Mouse (Mus musculus) gastrocnemius, postnatal 4 days (tissue): ENCODE measurements around the gene Cd9. TPM values are rescaled to one million over a fixed set of nuclear protein-coding genes. Genes with fewer than 3 reads are reported as not detected.

Source experiments
- DNase-seq, 2 experiments: peaks; one replicate each; pipeline ENCODE4 v3.0.0; 2021 to 2022; ENCODE audit warnings: low spot score in 2 of 2, mixed read lengths in 2 of 2
- long read RNA-seq, 2 experiments: library from polyadenylated mRNA; stranded (forward); transcript quantifications; one replicate each; pipeline ENCODE4 v2.0.0; 2021
- total RNA-seq, 2 experiments: library from RNA; stranded (reverse); gene quantifications; 2 replicates each; pipeline ENCODE4 v1.2.3; 2021

Cd9 gene
- 100 to 1,000 TPM in 1 of 2 experiments, 10 to 100 TPM in 1; 99.0 to 103 TPM for total RNA-seq
- long read RNA-seq, experiment 1, transcript Cd9-201 (8 exons, 1,228 nt), result major isoform, 210 of 219 reads
- long read RNA-seq, experiment 1, partial matches to known transcripts, result 3 of 219 reads
- long read RNA-seq, experiment 1, other reads (novel, unspliced or antisense), result 6 of 219 reads
- long read RNA-seq, experiment 2, transcript Cd9-201 (8 exons, 1,228 nt), result major isoform, 108 of 113 reads
- long read RNA-seq, experiment 2, partial matches to known transcripts, result 3 of 113 reads
- long read RNA-seq, experiment 2, other reads (novel, unspliced or antisense), result 2 of 113 reads

GRCm38 (mm10) chr6:125494092-125494871 is at the start of gene Cd9:
TSS of gene Cd9 (minus strand) at chr6:125494791.
- peak; percentile 72 to 84 for DNase-seq

- no peak for DNase-seq
These were observed 46.7 kb upstream of the Cd9 start for GRCm38 (mm10) chr6:125541296-125541695.

GRCm38 (mm10) chr6:125540826-125541225 is 46.2 kb upstream of the Cd9 start:
- DNase-seq, result no peak

- DNase-seq, result no peak
These were observed 45.6 kb upstream of the Cd9 start for GRCm38 (mm10) chr6:125540199-125540598.

GRCm38 (mm10) chr6:125539423-125539822 is 44.8 kb upstream of the Cd9 start:
- DNase-seq, result no peak

GRCm38 (mm10) chr6:125538469-125538868 is 43.9 kb upstream of the Cd9 start:
- DNase-seq, result no peak

GRCm38 (mm10) chr6:125534990-125535389 is 40.4 kb upstream of the Cd9 start:
- DNase-seq, result no peak

GRCm38 (mm10) chr6:125533104-125533650 is 38.6 kb upstream of the Cd9 start:
- DNase-seq, result no peak

GRCm38 (mm10) chr6:125529479-125529878 is 34.9 kb upstream of the Cd9 start:
- DNase-seq, result no peak

GRCm38 (mm10) chr6:125528614-125529200 is 34.1 kb upstream of the Cd9 start:
- DNase-seq, result no peak

- DNase-seq, result no peak
These were observed 31.5 kb upstream of the Cd9 start for GRCm38 (mm10) chr6:125526066-125526465.

- DNase-seq, result no peak
These were observed 29.4 kb upstream of the Cd9 start for GRCm38 (mm10) chr6:125524027-125524426.

GRCm38 (mm10) chr6:125521558-125522193 is 27.1 kb upstream of the Cd9 start:
- no peak for DNase-seq

GRCm38 (mm10) chr6:125515503-125516315 is 21.1 kb upstream of the Cd9 start:
- no peak for DNase-seq

GRCm38 (mm10) chr6:125512950-125513596 is 18.5 kb upstream of the Cd9 start:
- DNase-seq, result peak in 1 of 2 experiments; percentile 50

- no peak for DNase-seq
These were observed 16.6 kb upstream of the Cd9 start for GRCm38 (mm10) chr6:125511196-125511595.

- no peak for DNase-seq
These were observed 16.1 kb upstream of the Cd9 start for GRCm38 (mm10) chr6:125510645-125511044.

- DNase-seq, result no peak
These were observed 15.2 kb upstream of the Cd9 start for GRCm38 (mm10) chr6:125509783-125510182.

GRCm38 (mm10) chr6:125506427-125506826 is 11.8 kb upstream of the Cd9 start:
- DNase-seq, result no peak
